Comparison of ENCODE assay signal across 8 mouse cellular contexts in genomic region chr17:17295037-17295436, GRCm38 (mm10).
DNase-seq lines count a peak whose midpoint lies in the region; ATAC-seq and TF ChIP-seq lines count a peak whose summit lies in the region.
"Not testable (repeated sequence)": the region's sequence is repeated elsewhere in the genome, so short reads cannot be mapped to it uniquely, and the experiment has no call there.

No protein-coding gene starts in this region.

- peak overlapping the region; percentile 25; the same call in 1 of the 2 replicates for H3K9ac ChIP-seq in embryonic facial prominence, embryonic 14.5 days (ENCODE audit: low read depth, low read length)
- H3K9ac ChIP-seq in hindbrain, embryonic 13.5 days; kidney, postnatal 0 days (ENCODE audit: low read depth, low read length); neural tube, embryonic 14.5 days (replicated peaks; ENCODE audit: low read depth, low read length): not testable (repeated sequence)
- peak overlapping the region; percentile 50 for H3K9ac ChIP-seq in liver, embryonic 14.5 days (replicated peaks)

- TF ChIP-seq CTCF in C2C12 (IDR thresholded peaks at IDR 0.05; ENCODE audit: control insufficient read depth, insufficient read depth, insufficient read length); gastrocnemius, adult 2 months (IDR thresholded peaks at IDR 0.05); kidney, postnatal 0 days (IDR thresholded peaks at IDR 0.05; ENCODE audit: low read depth); liver, embryonic 14.5 days (IDR thresholded peaks at IDR 0.05; ENCODE audit: low read depth): not testable (repeated sequence)

- not testable (repeated sequence) for TF ChIP-seq EP300 in liver, embryonic 14.5 days (IDR thresholded peaks at IDR 0.05; ENCODE audit: low read depth)

- intact Hi-C loops in gastrocnemius, adult 2 months (cut with DNase I): loop anchor here (10.0 kb wide), 2 partner anchors 60 to 330 kb away; partner anchors contain the start of gene Lnpep

- H3K4me3 ChIP-seq in C2C12 (ENCODE audit: insufficient read depth, poor library complexity, severe bottlenecking): peak overlapping the region; percentile 41
- H3K4me3 ChIP-seq in embryonic facial prominence, embryonic 14.5 days (ENCODE audit: low read depth, low read length): peak overlapping the region; percentile 45
- peak overlapping the region; percentile 77 for H3K4me3 ChIP-seq in gastrocnemius, adult 2 months
- H3K4me3 ChIP-seq in hindbrain, embryonic 13.5 days: peak overlapping the region; percentile 46
- peak overlapping the region; percentile 41 for H3K4me3 ChIP-seq in kidney, postnatal 0 days (replicated peaks; ENCODE audit: low read depth, low read length)
- peak overlapping the region; percentile 59 to 89; a peak in 3 of 4 replicates for H3K4me3 ChIP-seq in liver, embryonic 14.5 days (ENCODE audit: insufficient read depth in 1 of 2, low read depth in 2 of 2, low read length in 2 of 2)
- H3K4me3 ChIP-seq in midbrain, embryonic 10.5 days: peak overlapping the region; percentile 57
- peak overlapping the region; percentile 35 for H3K4me3 ChIP-seq in neural tube, embryonic 14.5 days (ENCODE audit: low read depth, low read length)

- not testable (repeated sequence) for H3ac ChIP-seq in C2C12 (ENCODE audit: control insufficient read depth, insufficient read length, low read depth)

- H3K27ac ChIP-seq in embryonic facial prominence, embryonic 14.5 days (replicated peaks; ENCODE audit: low read depth, low read length); hindbrain, embryonic 13.5 days; kidney, postnatal 0 days; liver, embryonic 14.5 days; midbrain, embryonic 10.5 days (replicated peaks); neural tube, embryonic 14.5 days (ENCODE audit: low read depth, low read length): not testable (repeated sequence)
- H3K27ac ChIP-seq in gastrocnemius, adult 2 months: peak overlapping the region; percentile 91

- H3K4me1 ChIP-seq in embryonic facial prominence, embryonic 14.5 days (ENCODE audit: control insufficient read depth, insufficient read depth, low read length); hindbrain, embryonic 13.5 days (replicated peaks); kidney, postnatal 0 days (replicated peaks; ENCODE audit: insufficient read depth, low read length); liver, embryonic 14.5 days (replicated peaks; ENCODE audit: control insufficient read depth in 2 of 2, insufficient read depth in 2 of 2, low read length in 1 of 2); midbrain, embryonic 10.5 days; neural tube, embryonic 14.5 days (ENCODE audit: control insufficient read depth, insufficient read depth, low read length): not testable (repeated sequence)

- peak overlapping the region; percentile 52 for H3K4me2 ChIP-seq in embryonic facial prominence, embryonic 14.5 days (ENCODE audit: low read depth, low read length)
- peak overlapping the region; percentile 50 for H3K4me2 ChIP-seq in hindbrain, embryonic 13.5 days
- peak overlapping the region; percentile 44 for H3K4me2 ChIP-seq in kidney, postnatal 0 days (ENCODE audit: low read length)
- H3K4me2 ChIP-seq in liver, embryonic 14.5 days (ENCODE audit: low read depth): peak overlapping the region; percentile 65
- peak overlapping the region; percentile 38 for H3K4me2 ChIP-seq in neural tube, embryonic 14.5 days (ENCODE audit: low read depth, low read length)

- 4% methylated on average over 1 of the region's 1 CpGs for WGBS in embryonic facial prominence, embryonic 14.5 days
- WGBS in hindbrain, embryonic 13.5 days: 9% methylated on average over 1 of the region's 1 CpGs
- WGBS in kidney, postnatal 0 days: 0% methylated on average over 1 of the region's 1 CpGs
- WGBS in liver, embryonic 14.5 days (ENCODE audit: insufficient replicate concordance): 0% methylated on average over 1 of the region's 1 CpGs
- WGBS in midbrain, embryonic 10.5 days: 10% methylated on average over 1 of the region's 1 CpGs
- WGBS in neural tube, embryonic 14.5 days: 6% methylated on average over 1 of the region's 1 CpGs

- H3K36me3 ChIP-seq in C2C12 (ENCODE audit: control insufficient read depth, insufficient read depth); embryonic facial prominence, embryonic 14.5 days (ENCODE audit: control insufficient read depth, insufficient read depth, low read length); hindbrain, embryonic 13.5 days; kidney, postnatal 0 days (ENCODE audit: insufficient read depth, low read length); liver, embryonic 14.5 days (replicated peaks; ENCODE audit: control insufficient read depth, insufficient read depth, low read depth); midbrain, embryonic 10.5 days; neural tube, embryonic 14.5 days (ENCODE audit: control insufficient read depth, insufficient read depth, low read length): not testable (repeated sequence)

- not testable (repeated sequence) for H3K27me3 ChIP-seq in C2C12 (ENCODE audit: control insufficient read depth, insufficient read depth, insufficient read length); embryonic facial prominence, embryonic 14.5 days (replicated peaks; ENCODE audit: control insufficient read depth, insufficient read depth, low read length); hindbrain, embryonic 13.5 days; kidney, postnatal 0 days (ENCODE audit: insufficient read depth, low read length); liver, embryonic 14.5 days (ENCODE audit: control insufficient read depth, insufficient read depth, low read length); midbrain, embryonic 10.5 days (ENCODE audit: low read depth, poor library complexity, severe bottlenecking); neural tube, embryonic 14.5 days (ENCODE audit: control insufficient read depth, insufficient read depth, low read length)

- DNase-seq in embryonic facial prominence, embryonic 14.5 days (ENCODE audit: low spot score); gastrocnemius, adult 2 months; kidney, postnatal 0 days (ENCODE audit: low spot score); liver, embryonic 14.5 days (ENCODE audit: low read depth in 3 of 3, low spot score in 3 of 3); midbrain, embryonic 10.5 days (ENCODE audit: low spot score): not testable (repeated sequence)

- not testable (repeated sequence) for H3K9me3 ChIP-seq in embryonic facial prominence, embryonic 14.5 days (ENCODE audit: control insufficient read depth, low read length); hindbrain, embryonic 13.5 days; kidney, postnatal 0 days (replicated peaks; ENCODE audit: low read length); liver, embryonic 14.5 days (ENCODE audit: control insufficient read depth, low read length); midbrain, embryonic 10.5 days (replicated peaks); neural tube, embryonic 14.5 days (ENCODE audit: control insufficient read depth, low read length)

- peaks cover 23% of the 10 kb centered on the region for H3K79me2 ChIP-seq in C2C12 (ENCODE audit: control insufficient read depth, insufficient read depth)

- not testable (repeated sequence) for ATAC-seq in embryonic facial prominence, embryonic 14.5 days (ENCODE audit: low read depth); kidney, postnatal 0 days (replicated peaks; ENCODE audit: low FRiP score, low read depth); liver, embryonic 14.5 days (ENCODE audit: insufficient read depth)
- peak; percentile 67; the same call in 1 of the 2 replicates for ATAC-seq in hindbrain, embryonic 13.5 days (ENCODE audit: low FRiP score)
- ATAC-seq in neural tube, embryonic 14.5 days (ENCODE audit: low read depth): peak; percentile 42; the same call in 1 of the 2 replicates

- H3K79me3 ChIP-seq in C2C12 (ENCODE audit: low read depth): peaks cover 12% of the 10 kb centered on the region
